Mouse (Mus musculus) neural tube, postnatal 0 days (tissue): ENCODE results near the gene Scd4. TPM values are rescaled to one million over a fixed set of nuclear protein-coding genes. Genes with fewer than 3 reads are reported as not detected.

Experiments used
- microRNA-seq: library from miRNA; unstranded; fragments of <30 nt; microRNA quantifications from one replicate; pipeline ENCODE4, GENCODE M21; 2016
- polyA plus RNA-seq: library from polyadenylated mRNA; unstranded; fragments of >200 nt; fragmentation: Nextera tagmentation; extraction: Ambion mirVana; gene quantifications from 2 replicates; pipeline ENCODE4 v1.2.1, GENCODE M21; 2015

Scd4 gene
- 0.22 and 0.29 TPM in 2 replicates for polyA plus RNA-seq

GRCm38 (mm10) chr19:44332833-44333623 lies at the start of gene Scd4:
TSS of gene Scd4 (plus strand) at chr19:44333092.

DNA sequence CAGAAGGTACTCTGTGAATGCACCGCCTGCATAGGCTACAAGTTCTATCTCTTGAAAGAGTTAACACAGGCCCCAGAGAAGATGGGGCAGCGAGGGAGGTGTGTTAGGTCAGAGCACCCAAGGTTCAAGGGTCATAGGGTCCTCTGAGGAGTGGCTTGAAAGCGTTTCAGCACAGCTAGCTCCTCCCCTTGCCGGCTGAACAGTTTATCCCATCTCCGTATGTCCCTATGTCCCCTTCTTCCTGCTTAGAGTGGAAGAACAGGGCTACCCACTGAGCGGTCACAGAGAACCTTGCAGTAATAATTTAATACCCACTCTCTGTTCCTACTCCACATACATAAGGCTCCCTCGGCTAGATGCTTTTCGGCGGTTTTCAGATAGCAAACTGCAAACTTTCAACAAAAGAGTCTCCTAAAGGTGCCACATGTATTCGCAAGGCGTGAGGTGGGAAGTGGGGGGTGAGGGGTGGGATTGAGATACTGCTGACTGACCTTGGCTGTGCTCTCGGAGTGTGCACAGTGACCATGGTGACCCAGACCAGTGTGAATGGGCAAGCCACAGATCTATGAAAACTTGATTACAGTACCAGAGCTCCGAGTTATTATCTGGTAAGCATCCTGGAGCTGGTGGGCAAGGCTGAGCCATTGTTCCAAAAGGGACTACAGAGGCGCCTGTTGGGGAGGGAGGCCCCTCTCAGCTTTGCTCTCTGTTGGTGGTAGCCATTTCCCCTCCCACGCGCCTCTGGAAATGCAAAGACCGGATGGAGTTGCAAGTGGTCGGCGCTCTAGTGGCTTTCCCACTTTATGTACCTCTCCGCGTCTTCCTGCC lies 39.7 kb upstream of the Scd4 start, which contains the start of gene Scd2:
Gene Scd2 (plus strand): TSS at position 734 of the 828 bp plus-strand sequence.

Small RNA genes within 50 kb of the gene (microRNA-seq; reads per million reads assigned to microRNA genes)
- gene Mir5114, result not detected

Other genes starting within 250 kb of the Scd4 start
- gene Chuk, start 225.6 kb upstream of the Scd4 start, polyA plus RNA-seq, result 36.8 and 38.5 TPM in 2 replicates
- 23.2 and 24.4 TPM in 2 replicates for gene Cwf19l1, start 197.2 kb upstream of the Scd4 start, polyA plus RNA-seq
- gene Bloc1s2, start 186.6 kb upstream of the Scd4 start, polyA plus RNA-seq, result 176 and 191 TPM in 2 replicates
- gene Pkd2l1, start 140.7 kb upstream of the Scd4 start, polyA plus RNA-seq, result 6.1 and 6.4 TPM in 2 replicates
- gene Scd3, start 129.8 kb upstream of the Scd4 start, polyA plus RNA-seq, result 3.5 and 4.4 TPM in 2 replicates
- gene Scd2, start 39.4 kb upstream of the Scd4 start, polyA plus RNA-seq, result 239 TPM in 2 replicates
- gene Scd1, start 74.8 kb downstream of the Scd4 start, polyA plus RNA-seq, result 11.5 and 12.3 TPM in 2 replicates
- 0.05 and 0.09 TPM in 2 replicates for gene Wnt8b, start 160.4 kb downstream of the Scd4 start, polyA plus RNA-seq
- gene Sec31b, start 212.8 kb downstream of the Scd4 start, polyA plus RNA-seq, result 0.18 and 0.22 TPM in 2 replicates
- gene Gm20538, start 219.7 kb downstream of the Scd4 start, polyA plus RNA-seq, result not detected in 2 replicates
- gene Ndufb8, start 222.3 kb downstream of the Scd4 start, polyA plus RNA-seq, result 1,063 and 1,087 TPM in 2 replicates
- gene Hif1an, start 229.8 kb downstream of the Scd4 start, polyA plus RNA-seq, result 15.4 and 16.6 TPM in 2 replicates